Mouse (Mus musculus) liver, adult (tissue): ENCODE results near the gene E2f2.

Experiments used
- GATA4 ChIP-seq: IDR thresholded peaks from 2 replicates; pipeline ENCODE4 v1.6.1; 2014; ENCODE audit warnings: mild to moderate bottlenecking, low read length; ENCODE audit not compliant: insufficient replicate concordance

Gene E2f2

DNA sequence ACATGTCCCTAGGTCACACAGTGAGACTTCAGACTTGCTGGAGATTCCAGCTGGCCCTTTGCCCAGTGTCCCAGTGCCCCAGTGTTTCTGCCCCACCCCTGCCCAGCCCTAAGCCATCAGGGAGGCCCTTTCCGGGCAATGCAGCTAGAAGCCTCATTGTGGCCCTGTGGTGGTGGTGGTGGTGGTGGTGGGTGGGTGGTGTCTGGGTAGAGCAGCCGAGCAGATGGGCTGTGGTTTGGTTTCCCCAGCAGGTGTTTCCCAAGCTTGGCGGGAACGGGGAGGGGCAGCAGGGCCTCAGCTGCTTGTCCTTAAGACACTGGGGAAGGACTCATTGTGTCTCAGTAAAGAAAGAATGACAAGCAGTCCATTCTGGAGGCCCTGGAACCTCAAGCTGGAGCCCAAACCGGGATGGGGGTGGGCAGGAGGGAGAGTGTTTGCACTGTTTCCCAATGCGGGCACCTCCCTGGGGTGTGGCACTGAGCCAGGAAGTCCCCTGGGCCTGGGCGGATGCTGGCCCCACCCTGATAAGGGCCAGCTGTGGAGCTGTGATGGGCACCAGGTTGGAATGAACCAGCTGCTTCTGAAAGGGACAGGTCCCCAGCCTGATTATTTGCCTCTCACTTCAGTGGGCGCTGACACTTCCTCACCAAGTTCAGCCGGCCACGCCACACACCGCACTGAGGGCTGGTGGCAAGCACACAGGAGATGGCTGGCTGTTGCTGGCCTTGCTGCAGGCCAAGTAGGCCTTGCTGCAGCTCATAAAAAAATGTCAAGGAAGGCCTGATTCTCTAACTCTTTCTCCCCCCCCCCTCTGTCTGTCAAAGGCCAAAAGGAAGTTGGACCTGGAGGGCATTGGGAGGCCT, 5.6 kb downstream of the E2f2 start:
- no peak for TF ChIP-seq GATA4

DNA sequence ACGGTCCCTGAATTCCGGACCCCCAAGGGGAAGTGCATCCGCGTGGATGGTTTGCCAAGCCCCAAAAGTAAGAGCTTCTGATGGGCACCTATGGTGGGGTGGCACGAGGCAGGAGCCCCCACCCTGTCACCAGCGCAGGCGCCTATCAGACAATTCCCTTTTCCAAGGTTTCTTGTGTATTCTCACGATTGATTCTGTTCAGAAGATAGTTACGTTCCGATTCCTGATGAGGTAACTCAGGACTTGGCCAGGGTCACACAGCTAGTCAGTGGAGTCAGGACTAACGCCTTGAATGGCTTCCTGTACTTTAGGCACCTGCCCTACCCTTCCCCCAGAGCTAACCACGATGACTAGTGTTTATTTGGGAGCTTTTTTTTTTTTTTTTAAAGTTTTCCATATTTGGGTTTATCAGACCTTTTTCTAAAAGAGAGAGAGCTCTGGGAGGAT, 6.3 kb downstream of the E2f2 start:
- no peak for TF ChIP-seq GATA4

DNA sequence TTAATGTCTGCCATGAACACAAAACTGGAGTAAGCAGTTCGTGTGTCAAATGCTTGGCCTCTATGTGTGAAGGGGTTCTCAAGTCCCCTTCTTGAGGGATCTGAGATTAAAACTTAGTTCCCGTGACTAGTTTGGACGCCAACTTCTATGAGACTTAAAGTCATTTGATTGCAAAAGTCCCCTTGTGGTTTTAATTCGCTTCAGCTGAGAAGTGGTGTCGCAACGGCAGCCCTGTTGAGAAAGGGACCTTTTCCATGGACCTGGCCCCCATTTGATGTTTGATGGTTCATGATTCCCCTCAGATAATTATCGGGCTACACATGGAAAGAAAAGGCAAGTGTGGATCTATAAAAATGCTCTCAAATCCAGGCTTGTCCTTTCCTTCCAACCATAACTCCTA, 7.3 kb downstream of the E2f2 start:
- no peak for TF ChIP-seq GATA4

DNA sequence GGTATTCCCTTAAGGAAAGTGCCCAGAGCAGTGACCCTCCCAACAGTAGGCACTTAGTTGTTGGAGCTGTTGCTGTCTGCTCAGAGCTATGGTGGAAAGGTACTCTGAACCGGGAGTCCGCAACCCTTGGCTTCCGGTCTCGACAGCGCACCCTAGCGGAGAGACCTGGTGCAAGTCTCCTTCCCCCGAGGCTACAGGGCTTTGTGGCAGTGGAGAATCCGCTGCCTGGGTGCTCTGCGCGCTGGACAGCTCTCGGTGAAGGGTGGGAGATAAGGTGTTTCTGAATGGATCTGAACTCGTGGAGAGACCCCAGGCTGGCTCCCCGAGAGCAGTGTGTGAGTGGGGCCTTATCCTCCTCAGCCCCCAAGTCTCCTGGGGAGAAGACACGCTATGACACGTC, 7.8 kb downstream of the E2f2 start:
- no peak for TF ChIP-seq GATA4

DNA sequence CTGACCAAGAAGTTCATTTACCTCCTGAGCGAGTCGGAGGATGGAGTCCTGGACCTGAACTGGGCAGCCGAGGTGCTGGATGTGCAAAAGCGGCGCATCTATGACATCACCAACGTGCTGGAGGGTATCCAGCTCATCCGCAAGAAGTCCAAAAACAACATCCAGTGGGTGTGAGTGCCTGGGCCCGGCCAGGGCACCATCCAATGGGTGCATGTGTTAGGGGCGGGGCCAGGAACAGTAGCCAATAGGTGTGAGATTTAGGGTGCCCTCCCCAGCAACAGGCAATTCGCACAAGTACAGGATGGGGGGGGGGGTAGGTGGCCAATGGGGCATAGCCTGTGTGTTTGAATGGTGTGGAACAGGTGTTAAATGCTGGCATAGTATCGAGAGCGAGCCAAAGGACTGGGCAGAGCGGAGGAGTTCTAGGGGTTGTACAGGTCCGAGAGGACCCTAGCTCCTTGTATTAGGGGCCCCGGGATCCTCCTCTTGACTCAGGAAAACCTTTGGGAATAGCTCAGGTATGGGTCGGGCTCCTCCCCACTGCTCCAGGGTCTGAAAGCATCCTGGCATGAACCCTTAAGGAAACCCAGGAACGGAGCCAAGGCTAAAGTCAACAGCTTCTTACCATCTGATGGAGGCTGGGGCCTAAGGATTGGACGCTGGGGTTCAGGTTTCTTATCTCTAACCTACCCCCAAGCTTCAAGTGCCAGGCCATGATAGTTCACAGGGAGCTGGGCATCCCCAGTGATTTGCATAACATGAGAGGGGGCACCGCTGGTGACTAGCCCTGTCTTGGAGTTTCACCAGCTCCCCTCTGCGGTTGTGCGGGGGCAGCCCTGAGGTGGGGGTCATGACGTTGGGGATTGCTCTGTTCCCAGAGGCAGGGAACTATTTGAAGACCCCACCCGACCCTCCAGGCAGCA, 8.5 kb downstream of the E2f2 start:
- TF ChIP-seq GATA4, result no peak

DNA sequence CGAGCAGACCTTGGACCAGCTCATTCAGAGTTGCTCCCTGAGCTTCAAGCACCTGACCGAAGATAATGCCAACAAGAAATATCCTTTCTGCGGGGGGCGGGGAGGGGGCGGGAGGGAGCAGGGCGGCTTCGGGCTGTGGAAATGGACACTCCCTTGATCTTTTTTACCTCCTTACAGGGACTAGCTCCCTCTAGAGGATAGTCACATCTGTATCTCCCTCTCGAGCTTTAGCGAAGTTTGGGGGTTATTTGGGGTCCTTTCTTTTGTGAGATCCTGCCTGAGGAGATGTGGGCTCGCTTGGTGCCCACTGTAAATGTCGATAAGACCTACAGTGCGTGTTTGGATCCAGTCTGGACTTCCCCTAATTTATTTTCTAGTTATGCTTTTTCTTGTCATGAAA, 9.2 kb downstream of the E2f2 start:
- no peak for TF ChIP-seq GATA4

DNA sequence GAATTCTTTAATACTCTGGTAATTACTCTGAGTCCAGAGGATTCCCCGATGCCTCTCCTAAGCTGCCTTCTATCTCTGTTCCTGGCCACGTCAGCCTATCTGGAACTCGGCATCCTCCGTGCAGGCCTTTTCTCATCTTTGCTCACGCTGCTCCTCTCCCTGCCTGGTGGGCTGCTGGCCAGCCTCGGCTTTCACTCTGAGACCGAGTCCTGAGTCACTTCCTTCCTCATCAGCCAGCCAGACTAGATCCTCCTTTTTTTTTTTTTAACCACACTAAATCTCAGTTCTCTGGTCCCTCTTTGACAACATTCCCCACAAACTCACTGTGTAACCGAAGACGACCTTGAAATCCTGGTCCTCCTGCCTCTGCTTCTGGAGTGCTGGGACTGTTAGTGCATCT, 13.2 kb downstream of the E2f2 start:
- TF ChIP-seq GATA4, result no peak

DNA sequence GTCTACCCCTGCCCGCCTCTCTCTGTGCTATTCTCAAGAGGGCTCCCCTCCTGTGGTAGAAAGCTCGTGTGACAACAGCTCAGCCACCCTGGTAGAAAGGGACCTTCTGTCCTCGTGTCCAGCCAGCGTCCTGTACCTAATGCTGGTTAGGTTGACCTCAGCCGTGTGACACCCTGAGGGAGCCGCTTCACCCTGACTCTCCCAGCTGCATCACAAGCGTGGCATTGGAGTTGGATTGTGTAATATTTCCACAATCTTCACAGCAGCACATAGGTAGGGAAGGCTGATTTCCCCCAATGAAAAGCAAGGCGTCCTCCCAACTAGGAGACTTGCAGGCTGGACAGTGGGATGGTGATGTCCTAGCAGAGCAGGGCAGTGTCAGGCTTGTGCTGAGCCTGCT, 14.1 kb downstream of the E2f2 start:
- TF ChIP-seq GATA4, result no peak

DNA sequence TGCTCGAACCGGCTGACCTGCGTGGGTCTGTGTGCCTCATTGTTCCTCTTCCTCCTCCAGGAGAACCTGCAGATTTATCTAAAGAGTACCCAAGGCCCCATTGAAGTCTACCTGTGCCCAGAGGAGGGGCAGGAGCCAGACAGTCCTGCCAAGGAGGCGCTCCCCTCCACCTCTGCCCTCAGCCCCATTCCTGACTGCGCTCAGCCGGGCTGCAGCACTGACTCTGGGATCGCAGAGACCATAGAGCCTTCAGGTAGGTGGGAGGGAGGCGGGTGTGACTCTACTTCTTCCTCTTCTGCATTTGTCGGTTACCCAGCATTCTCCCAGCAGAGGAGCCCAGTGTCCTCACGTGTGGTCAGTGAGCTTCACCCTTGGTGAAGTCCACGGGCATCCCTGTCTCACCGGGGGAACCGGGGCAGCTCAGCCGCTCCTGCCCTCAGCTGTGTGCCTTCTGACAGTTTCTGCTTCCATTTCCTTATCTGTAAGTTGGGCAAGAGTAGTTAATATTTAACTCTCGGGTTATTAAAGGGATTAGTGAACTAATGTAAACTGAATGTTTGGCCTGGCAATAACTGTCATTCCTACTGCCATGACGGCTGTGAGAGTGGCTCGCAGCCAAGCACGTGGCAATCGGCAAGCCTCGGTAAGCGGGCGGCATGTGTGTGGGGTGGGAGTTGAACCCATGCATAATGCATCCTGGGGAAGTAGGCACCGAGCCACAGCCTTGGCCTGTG, 14.7 kb downstream of the E2f2 start:
- peak; percentile 85; the same call in 1 of the 2 replicates for TF ChIP-seq GATA4

DNA sequence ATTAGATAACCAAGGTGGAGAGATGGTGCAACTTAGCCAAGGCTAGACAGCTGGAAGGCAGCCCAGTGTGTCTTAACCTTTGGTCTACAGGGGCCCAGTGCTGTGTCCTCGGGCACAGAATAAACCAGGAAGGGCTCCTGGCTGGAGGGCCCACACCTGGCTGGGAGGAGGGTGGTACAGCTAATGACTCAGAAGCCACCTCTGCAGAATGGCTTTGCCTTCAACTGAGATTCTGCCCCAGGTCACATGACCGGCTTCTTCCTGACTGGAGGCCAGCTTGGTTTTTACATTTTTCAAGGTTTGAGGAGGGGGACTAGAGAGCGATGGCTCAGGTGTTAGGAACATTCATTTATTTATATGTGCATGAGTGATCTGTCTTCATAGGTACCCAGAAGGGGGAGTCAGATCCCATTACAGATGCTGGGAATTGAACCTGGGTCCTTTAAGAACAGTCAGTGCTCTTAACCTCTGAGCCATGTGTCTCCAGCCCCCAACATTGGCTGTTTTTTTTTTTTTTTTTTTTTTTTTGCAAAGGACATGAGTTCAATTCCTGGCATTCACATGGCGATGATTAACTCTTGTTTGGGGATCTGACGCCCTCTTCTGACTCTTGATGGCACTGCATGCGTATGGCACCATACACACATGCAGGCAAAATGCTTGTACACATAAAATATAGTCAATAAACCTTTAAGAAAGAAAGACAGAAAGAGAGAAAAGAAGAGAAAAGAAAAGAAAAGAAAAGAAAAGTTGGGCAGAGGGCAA, 17.0 kb downstream of the E2f2 start:
- TF ChIP-seq GATA4, result no peak

DNA sequence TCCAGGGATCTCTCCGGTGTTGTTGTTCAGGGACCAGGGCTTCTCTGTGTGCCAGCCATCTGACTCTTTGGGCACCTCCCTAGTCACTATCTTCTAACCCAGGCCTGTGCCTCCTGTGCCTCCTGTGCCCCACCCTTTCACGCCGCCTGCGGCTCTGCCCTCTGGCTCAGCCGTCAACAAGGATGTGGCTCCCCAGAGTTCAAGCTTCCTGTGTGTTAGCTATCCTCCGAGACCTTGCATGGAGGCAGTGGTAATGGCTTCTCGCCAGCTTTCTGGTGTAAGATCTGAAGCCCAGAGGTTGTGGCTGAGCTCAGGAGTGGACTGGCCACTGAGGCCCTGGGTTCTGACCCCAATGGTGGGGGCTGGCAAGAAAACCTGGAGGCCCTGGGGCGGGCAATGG, 17.7 kb downstream of the E2f2 start:
- TF ChIP-seq GATA4, result no peak

DNA sequence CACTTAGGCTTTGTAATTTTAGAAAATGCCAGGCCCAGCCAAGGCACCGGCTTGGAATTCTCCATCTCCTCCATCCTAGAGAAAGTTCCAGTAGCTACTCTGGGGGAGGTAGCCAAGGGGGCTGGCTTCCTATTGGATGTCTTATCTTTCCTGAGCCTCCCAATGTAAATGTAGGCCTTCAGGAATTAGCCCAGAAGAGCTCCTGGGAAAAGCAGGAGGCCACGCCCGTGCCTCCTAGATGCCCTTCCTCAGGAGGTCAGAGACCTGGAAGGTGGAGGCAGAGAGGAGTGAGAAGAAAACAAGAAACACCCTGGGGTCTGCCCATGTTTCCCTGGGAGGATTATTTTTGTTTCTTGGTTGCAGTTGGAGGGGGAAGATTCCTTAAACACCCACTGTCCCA, 21.4 kb downstream of the E2f2 start:
- TF ChIP-seq GATA4, result no peak

DNA sequence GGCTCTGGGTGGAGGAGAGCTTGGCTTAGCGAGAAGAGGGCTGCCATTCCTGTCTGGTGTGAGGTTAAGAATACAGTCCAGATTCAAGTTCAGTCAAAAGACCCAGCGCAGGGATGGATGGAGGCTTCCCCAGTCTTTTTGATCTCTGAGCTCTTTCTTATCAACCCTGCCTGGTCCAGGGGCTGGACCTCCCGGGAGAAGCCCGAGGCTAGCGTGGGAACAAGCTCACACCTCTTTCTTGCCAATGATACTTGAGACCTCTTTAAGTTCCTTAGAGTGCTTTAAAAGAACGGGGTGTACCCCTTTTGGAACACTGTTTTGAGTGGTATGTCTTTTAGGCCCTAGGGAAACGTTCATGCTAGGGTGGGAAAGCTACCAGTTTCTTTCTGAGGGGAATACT, 22.8 kb downstream of the E2f2 start:
- TF ChIP-seq GATA4, result no peak

DNA sequence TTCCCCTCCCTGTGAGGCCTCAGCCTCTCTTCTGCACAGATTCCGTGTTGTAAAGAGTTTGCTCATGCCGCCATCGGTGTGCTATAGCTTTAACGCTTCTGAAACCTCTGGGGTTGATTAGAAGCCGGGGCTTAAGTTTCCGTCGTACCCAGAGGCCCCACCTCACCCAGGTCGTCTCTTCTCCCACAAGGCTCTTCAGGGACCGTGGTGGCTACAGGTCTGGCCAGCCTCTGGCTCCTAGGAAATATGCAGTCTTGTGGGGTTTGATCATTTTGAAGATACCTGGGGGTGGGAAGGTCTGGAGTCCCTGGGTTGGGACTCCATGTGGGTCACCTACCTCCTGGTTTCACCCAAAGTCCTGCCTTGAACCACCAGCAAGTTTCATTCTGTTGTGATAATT, 23.4 kb downstream of the E2f2 start:
- no peak for TF ChIP-seq GATA4

DNA sequence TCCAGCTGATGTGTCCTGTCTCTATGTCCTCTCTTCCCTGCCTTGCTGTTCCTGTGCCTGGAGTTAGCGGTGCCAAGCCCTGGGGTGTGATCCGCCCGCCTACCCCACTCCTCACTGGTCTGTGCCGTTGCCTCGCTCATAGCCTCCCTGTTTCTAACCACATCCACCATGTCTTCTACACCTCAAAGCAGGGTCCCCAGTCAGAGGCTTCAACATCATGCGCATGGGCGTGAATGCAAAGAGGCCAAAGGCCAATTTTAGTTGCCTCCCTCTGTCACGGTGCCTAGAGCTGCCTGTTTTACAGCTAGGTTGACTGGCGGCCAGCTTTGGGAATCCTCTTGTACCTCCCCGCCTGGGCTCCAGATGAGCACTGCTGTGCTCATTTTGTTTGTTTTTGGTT, 24.0 kb downstream of the E2f2 start:
- TF ChIP-seq GATA4, result no peak

DNA sequence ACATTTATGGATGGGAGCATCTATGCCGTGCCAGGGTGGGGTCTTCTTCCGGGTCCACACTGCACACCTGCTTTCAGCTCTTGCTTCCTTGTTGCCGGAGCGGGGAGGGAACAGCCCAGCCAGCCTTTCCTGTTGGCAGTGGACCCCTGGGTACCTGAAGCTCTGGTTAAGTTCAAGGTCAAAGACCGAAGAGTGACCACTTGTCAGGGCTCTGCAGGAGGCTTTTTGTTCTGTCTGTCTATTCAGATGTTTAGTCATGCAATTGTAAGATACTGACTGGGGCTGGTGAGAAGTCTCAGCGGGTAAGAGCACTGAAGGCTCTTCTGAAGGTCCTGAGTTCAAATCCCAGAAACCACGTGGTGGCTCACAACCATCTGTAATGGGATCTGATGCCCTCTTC, 26.7 kb downstream of the E2f2 start:
- no peak for TF ChIP-seq GATA4
